Mouse (Mus musculus) CH12.LX (cell line): ENCODE measurements around the gene Panx3. TPM values are rescaled to one million over a fixed set of nuclear protein-coding genes. Genes with fewer than 3 reads are reported as not detected.

Experiments
- DNase-seq: peaks from one replicate; pipeline ENCODE4 v3.0.0-alpha.2; 2013; ENCODE audit errors: extremely low read depth
- H3K27ac ChIP-seq: 2 replicates; pipeline ENCODE4 v1.5.1; 2012; ENCODE audit warnings: low read depth, mild to moderate bottlenecking, control low read depth, moderate library complexity; ENCODE audit not compliant: insufficient read depth
- H3K27me3 ChIP-seq: replicated peaks from 2 replicates; pipeline ENCODE3; 2012; ENCODE audit warnings: inconsistent platforms
- H3K36me3 ChIP-seq, 2 experiments: replicated peaks in 1 of 2; 2 replicates each; pipeline versions ENCODE3 to v1.6.1; 2012; ENCODE audit warnings: inconsistent platforms in 1 of 2, low read length in 1 of 2, mild to moderate bottlenecking in 1 of 2, mixed read lengths in 1 of 2, moderate library complexity in 1 of 2; ENCODE audit not compliant: control insufficient read depth in 1 of 2, insufficient read depth in 1 of 2
- H3K4me1 ChIP-seq, 2 experiments: 2 replicates each; pipeline ENCODE4 v1.6.1; 2012; ENCODE audit warnings: inconsistent platforms in 1 of 2, moderate library complexity in 1 of 2; ENCODE audit not compliant: insufficient read depth in 2 of 2, control insufficient read depth in 1 of 2
- H3K4me2 ChIP-seq: 2 replicates; pipeline ENCODE4 v1.6.1; 2012; ENCODE audit warnings: low read depth, mild to moderate bottlenecking, control low read depth; ENCODE audit not compliant: poor library complexity, insufficient read depth, severe bottlenecking
- H3K4me3 ChIP-seq, 3 experiments: fragments of 150-350 bp in 1 of 3; sonication (generic) in 1 of 3; replicated peaks in 1 of 3; 2 replicates each; pipeline versions ENCODE3 to v1.5.1; 2011 to 2012; ENCODE audit warnings: low read depth in 2 of 3, low read length in 2 of 3, mild to moderate bottlenecking in 2 of 3, moderate library complexity in 2 of 3, control low read depth in 1 of 3, improper control_type of control experiment in 1 of 3, inconsistent platforms in 1 of 3, mixed read lengths in 1 of 3; ENCODE audit not compliant: poor library complexity in 1 of 3
- H3K79me2 ChIP-seq: replicated peaks from 2 replicates; pipeline ENCODE4 v1.6.1; 2012; ENCODE audit warnings: mild to moderate bottlenecking, moderate library complexity; ENCODE audit not compliant: control insufficient read depth, poor library complexity, insufficient read depth, severe bottlenecking; ENCODE audit errors: extremely low read depth
- H3K9ac ChIP-seq: 2 replicates; pipeline ENCODE4 v1.6.1; 2012; ENCODE audit warnings: low read depth, mild to moderate bottlenecking, control low read depth, moderate library complexity; ENCODE audit not compliant: insufficient read depth
- H3K9me3 ChIP-seq: replicated peaks from 2 replicates; pipeline ENCODE3; 2012; ENCODE audit warnings: low read length, inconsistent platforms, mixed read lengths
- BHLHE40 ChIP-seq: IDR thresholded peaks from 2 replicates; pipeline ENCODE4 v1.6.1; 2011; ENCODE audit warnings: mild to moderate bottlenecking, low read depth, low read length, improper control_type of control experiment
- CHD2 ChIP-seq: IDR thresholded peaks from 2 replicates; pipeline ENCODE4 v1.6.1; 2011; ENCODE audit warnings: low read length, improper control_type of control experiment
- CTCF ChIP-seq, 2 experiments: IDR thresholded peaks in 1 of 2; conservative IDR thresholded peaks in 1 of 2; 2 replicates each; pipeline ENCODE4 v1.5.1; 2011 to 2012; ENCODE audit warnings: low read depth in 2 of 2, low read length in 2 of 2, improper control_type of control experiment in 1 of 2, inconsistent platforms in 1 of 2, mild to moderate bottlenecking in 1 of 2, moderate library complexity in 1 of 2
- GABPA ChIP-seq: IDR thresholded peaks from 2 replicates; pipeline ENCODE4 v1.6.1; 2012; ENCODE audit warnings: low read depth, low read length, improper control_type of control experiment, inconsistent platforms; ENCODE audit not compliant: insufficient replicate concordance
- IRF4 ChIP-seq: IDR thresholded peaks from 2 replicates; pipeline ENCODE4 v1.6.1; 2014; ENCODE audit warnings: low read depth, mild to moderate bottlenecking, inconsistent platforms, low read length, improper control_type of control experiment
- MEF2A ChIP-seq: IDR thresholded peaks from 2 replicates; pipeline ENCODE4 v1.6.1; 2014; ENCODE audit warnings: low read depth, mild to moderate bottlenecking, inconsistent platforms, low read length, improper control_type of control experiment, borderline replicate concordance
- MXI1 ChIP-seq: IDR thresholded peaks from 2 replicates; pipeline ENCODE4 v1.6.1; 2011; ENCODE audit warnings: mild to moderate bottlenecking, low read depth, low read length, improper control_type of control experiment
- MYC ChIP-seq: IDR thresholded peaks from 2 replicates; pipeline ENCODE4 v1.6.1; 2011; ENCODE audit warnings: low read depth, mild to moderate bottlenecking, improper control_type of control experiment, low read length
- NELFE ChIP-seq: IDR thresholded peaks from 2 replicates; pipeline ENCODE4 v1.6.1; 2011; ENCODE audit warnings: low read depth, low read length, improper control_type of control experiment
- NRF1 ChIP-seq: IDR thresholded peaks from 2 replicates; pipeline ENCODE4 v1.6.1; 2014; ENCODE audit warnings: low read depth, mild to moderate bottlenecking, inconsistent platforms, low read length, improper control_type of control experiment, moderate library complexity
- POLR2A ChIP-seq: IDR thresholded peaks from 2 replicates; pipeline ENCODE4 v1.6.1; 2011; ENCODE audit warnings: low read depth, mild to moderate bottlenecking, improper control_type of control experiment, low read length
- RAD21 ChIP-seq: IDR thresholded peaks from 2 replicates; pipeline ENCODE4 v1.6.1; 2011; ENCODE audit warnings: low read depth, mild to moderate bottlenecking, low read length, improper control_type of control experiment, moderate library complexity
- SMC3 ChIP-seq: IDR thresholded peaks from 2 replicates; pipeline ENCODE4 v1.6.1; 2011; ENCODE audit warnings: low read depth, low read length, improper control_type of control experiment
- TCF12 ChIP-seq: IDR thresholded peaks from 2 replicates; pipeline ENCODE4 v1.6.1; 2014; ENCODE audit warnings: low read depth, mild to moderate bottlenecking, inconsistent platforms, low read length, improper control_type of control experiment
- USF1 ChIP-seq: IDR thresholded peaks from 2 replicates; pipeline ENCODE4 v1.6.1; 2014; ENCODE audit warnings: low read depth, mild to moderate bottlenecking, inconsistent platforms, low read length, improper control_type of control experiment
- USF2 ChIP-seq: conservative IDR thresholded peaks from 2 replicates; pipeline ENCODE4 v1.6.1; 2011; ENCODE audit warnings: low read depth, low read length, improper control_type of control experiment
- ZC3H11A ChIP-seq: IDR thresholded peaks from 2 replicates; pipeline ENCODE4 v1.6.1; 2012; ENCODE audit warnings: low read depth, mild to moderate bottlenecking, inconsistent platforms, low read length, improper control_type of control experiment
- dilution Hi-C: fragments of 300-500 bp; cut with MboI; formaldehyde crosslinking; loops from 2 replicates; pipeline ENCODE4 v1.14.3; 2020; ENCODE audit warnings: low sequenced_read_pairs; ENCODE audit not compliant: extremely low pct_unique_long_range_greater_than_20kb, extremely low pct_ligation_motif_present
- in situ Hi-C: fragments of 300-500 bp; cut with MboI; formaldehyde crosslinking; loops from 3 replicates; pipeline ENCODE4 v1.14.3; 2019; ENCODE audit warnings: low sequenced_read_pairs, low pct_ligation_motif_present, low pct_unique_long_range_greater_than_20kb, mixed read lengths
- polyA plus RNA-seq: library from polyadenylated mRNA; unstranded; fragments of >175 nt; gene quantifications from 2 replicates; pipeline ENCODE4 v1.2.1, GENCODE M21; 2012; ENCODE audit warnings: low read depth; ENCODE audit not compliant: insufficient read length
- total RNA-seq, 2 experiments: library from RNA; depleted of rRNA; stranded (reverse); fragments of 300-350 nt in 1 of 2; fragments of >200 nt in 1 of 2; gene quantifications; 2 replicates each; pipeline ENCODE4 v1.2.3; 2012 to 2014

Gene Panx3
- total and polyA plus RNA-seq, 3 experiments = not detected

DNA sequence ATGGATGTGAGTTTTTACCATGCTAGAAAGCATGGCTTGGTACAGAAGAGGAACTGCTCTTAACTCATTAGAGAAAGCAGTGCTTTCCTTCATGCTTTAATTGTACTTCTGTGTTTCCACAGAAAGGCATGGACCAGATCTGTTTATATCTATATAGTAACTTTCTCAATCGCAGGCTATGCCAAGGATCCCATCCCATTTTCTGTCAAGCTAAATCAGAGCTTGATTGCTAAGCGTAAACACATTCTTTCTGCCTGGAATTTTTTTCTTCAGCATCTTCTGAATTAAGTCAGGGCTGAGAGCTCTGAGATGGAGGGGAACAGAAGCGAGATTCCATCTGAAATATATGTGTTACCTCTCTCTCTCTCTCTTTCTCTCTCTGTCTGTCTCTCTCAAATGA, 45.1 kb downstream of the Panx3 start:
- Histone ChIP-seq H3K4me2 (no peak overlapping the region), H3K9ac (no peak overlapping the region), H3K4me1 (peaks cover 15 to 57% of the 10 kb centered on the region in 2 experiments), H3K9me3 (no peaks in the 10 kb centered on the region), H3K4me3 (no peak overlapping the region), H3K27ac (no peak overlapping the region), H3K79me2 (no peaks in the 10 kb centered on the region), H3K36me3 (peaks cover 0 to 8% of the 10 kb centered on the region in 2 experiments), H3K27me3 (no peaks in the 10 kb centered on the region)
- DNase-seq = no peak
- in situ Hi-C loops (loop anchor here (5.0 to 10.0 kb wide), 3 partner anchors 79 to 199 kb away; no protein-coding TSS in a partner anchor), dilution Hi-C loops (no loop called here)
- no peak for TF ChIP-seq USF1
- TF ChIP-seq POLR2A = no peak
- no peak for TF ChIP-seq NELFE
- no peak for TF ChIP-seq CHD2
- no peak for TF ChIP-seq BHLHE40

DNA sequence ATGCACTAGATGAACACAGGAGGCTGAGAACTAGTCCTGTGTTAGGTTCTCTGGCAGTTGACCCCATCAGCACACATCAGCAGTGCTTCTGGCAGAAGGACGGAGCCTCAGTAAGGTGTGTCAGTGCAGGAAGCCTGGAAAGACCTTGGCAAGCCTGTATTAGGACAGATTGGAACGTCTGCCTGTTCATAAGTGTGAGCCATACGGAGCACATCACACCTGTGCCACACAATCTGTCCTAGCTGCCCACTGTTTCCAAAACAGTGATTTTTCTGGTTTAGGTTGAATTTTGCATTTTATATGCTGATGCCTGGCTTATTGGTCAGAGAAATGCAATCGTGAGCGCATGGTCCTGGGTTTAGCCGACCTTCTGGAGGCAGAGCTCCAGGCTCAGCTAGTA, 47.7 kb downstream of the Panx3 start:
- in situ Hi-C loops = loop anchor here (5.0 to 10.0 kb wide), 3 partner anchors 76 to 196 kb away; no protein-coding TSS in a partner anchor
- Histone ChIP-seq H3K9me3 (no peaks in the 10 kb centered on the region), H3K9ac (no peak overlapping the region), H3K27me3 (no peaks in the 10 kb centered on the region), H3K4me2 (no peak overlapping the region), H3K4me1 (peaks cover 12 to 49% of the 10 kb centered on the region in 2 experiments), H3K79me2 (no peaks in the 10 kb centered on the region), H3K27ac (no peak overlapping the region), H3K4me3 (no peak overlapping the region), H3K36me3 (peaks cover 0 to 6% of the 10 kb centered on the region in 2 experiments)
- TF ChIP-seq MXI1 (no peak), SMC3 (no peak), MYC (no peak), NRF1 (no peak), RAD21 (no peak), IRF4 (no peak), ZC3H11A (no peak), GABPA (no peak)
- dilution Hi-C loops = no loop called here
- no peak for DNase-seq

DNA sequence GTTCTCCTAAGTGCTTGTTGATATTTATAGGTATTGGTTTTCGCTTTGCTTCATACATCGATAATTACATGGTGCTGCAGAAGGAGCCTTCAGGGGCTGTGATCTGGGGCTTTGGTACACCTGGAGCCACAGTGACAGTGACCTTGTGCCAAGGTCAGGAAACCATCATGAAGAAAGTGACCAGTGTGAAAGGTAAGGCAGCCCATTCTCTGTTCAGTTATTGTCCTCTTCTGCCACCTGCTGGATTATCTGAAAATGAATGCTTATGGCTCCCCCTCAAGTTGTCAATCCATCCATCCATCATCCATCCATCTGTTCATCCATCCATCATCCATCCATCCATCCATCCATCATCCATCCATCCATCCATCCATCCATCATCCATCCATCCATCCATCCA, 52.3 kb downstream of the Panx3 start:
- H3K4me3 ChIP-seq = no peak overlapping the region
- H3K27ac ChIP-seq = no peak overlapping the region
- dilution Hi-C loops = no loop called here
- no peak overlapping the region for H3K4me2 ChIP-seq
- no peak overlapping the region for H3K9ac ChIP-seq
- DNase-seq = peak; percentile 57
- peak; percentile 93 for TF ChIP-seq SMC3
- TF ChIP-seq RAD21 = peak; percentile 87
- no peak for TF ChIP-seq MEF2A
- TF ChIP-seq USF2 = no peak
- peak; percentile 53 for TF ChIP-seq ZC3H11A
- TF ChIP-seq IRF4 = no peak
- TF ChIP-seq CTCF (conservative IDR thresholded peaks at IDR 0.05 in 1 of 2, IDR thresholded peaks at IDR 0.05 in 1 of 2; ENCODE audit: low read depth in 2 of 2, low read length in 2 of 2) = peak; percentile 52 to 87; a peak in 3 of 4 replicates
- no peak for TF ChIP-seq TCF12
- H3K27me3 ChIP-seq = no peaks in the 10 kb centered on the region
- peaks cover 0 to 23% of the 10 kb centered on the region in 2 experiments; a peak in 2 of 4 replicates for H3K4me1 ChIP-seq
- in situ Hi-C loops = no loop called here
- peaks cover 0 to 4% of the 10 kb centered on the region in 2 experiments for H3K36me3 ChIP-seq
- H3K79me2 ChIP-seq = no peaks in the 10 kb centered on the region
- no peaks in the 10 kb centered on the region for H3K9me3 ChIP-seq
